Mouse (Mus musculus): ENCODE data around the gene Tcp10b.
"Not testable (repeated sequence)": the region's sequence is repeated elsewhere in the genome, so short reads cannot be mapped to it uniquely, and the experiment has no call there.

The Tcp10b gene

DNA sequence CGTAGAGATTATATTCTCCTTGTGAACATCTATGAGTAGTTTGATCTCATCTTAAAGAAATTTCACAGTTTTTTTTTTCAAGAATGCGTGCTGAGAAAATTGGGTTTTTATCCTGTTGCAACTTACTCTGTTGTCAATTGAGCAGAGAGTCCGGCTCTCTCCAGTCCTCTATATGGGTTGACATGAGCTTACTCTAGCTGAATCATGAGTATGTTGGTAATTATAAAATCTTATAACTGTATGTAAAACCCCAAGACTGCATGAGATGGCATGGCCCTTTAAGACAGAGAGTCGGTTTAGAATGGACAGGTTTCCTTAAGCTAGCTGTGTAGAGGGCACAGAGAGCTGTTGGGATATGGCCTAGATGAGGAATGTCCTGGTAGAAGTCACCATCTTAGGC lies at the start of gene Tcp10b:
Tcp10b (plus strand) TSS at position 301 of the 400 bp plus-strand sequence.
- not testable (repeated sequence) for DNase-seq (ENCODE audit: low spot score in 2 of 2)

GRCm38 (mm10) chr17:13013316-13013715 lies 47.6 kb upstream of the Tcp10b start:
- DNase-seq (ENCODE audit: low spot score in 2 of 2): no peak

GRCm38 (mm10) chr17:13036627-13037192 lies 24.2 kb upstream of the Tcp10b start:
- not testable (repeated sequence) for DNase-seq (ENCODE audit: low spot score in 2 of 2)

DNA sequence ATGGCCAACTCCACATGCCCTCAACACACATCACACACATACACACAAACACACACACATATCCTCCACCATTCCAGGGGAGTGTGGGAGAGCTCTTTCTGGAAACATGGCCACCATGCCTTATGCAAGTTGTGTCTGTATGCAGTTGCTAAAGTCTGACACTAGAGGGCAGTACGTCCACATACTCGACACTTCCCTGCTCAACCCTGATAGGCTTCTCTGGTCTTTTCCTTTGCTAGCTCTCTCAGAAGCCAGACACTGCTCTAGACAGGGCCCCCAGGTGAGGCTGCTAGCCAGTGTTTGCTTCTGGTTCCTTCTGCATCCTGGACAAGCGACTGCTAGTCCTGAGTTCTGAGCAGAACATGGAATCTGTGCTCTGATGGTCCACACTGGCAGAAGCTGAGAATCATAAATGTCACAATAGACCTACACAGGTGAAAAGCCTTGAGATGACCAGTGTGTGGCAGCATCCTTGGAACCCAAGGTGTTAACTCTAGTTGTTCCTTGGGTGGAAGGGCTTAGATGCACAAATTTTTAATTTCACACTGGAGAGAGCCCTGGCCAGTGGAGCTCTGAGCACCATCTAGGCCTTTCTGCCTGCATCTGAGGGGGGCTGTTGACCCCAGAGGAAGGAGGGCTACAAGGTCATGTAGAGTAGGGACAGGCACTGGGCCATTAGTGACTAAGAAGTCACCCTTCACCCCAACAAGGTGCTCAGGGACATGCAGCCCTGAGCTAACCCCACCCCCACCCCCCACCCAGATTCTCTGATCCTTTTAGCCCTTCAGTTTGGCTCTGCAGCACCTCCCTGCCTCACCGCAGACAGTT lies 16.8 kb upstream of the Tcp10b start:
- DNase-seq (ENCODE audit: low spot score in 2 of 2): peak; percentile 19 to 37

GRCm38 (mm10) chr17:13052124-13052813 lies 8.6 kb upstream of the Tcp10b start, which contains the start of gene Gpr31b:
Gene Gpr31b, minus strand, starts transcription at chr17:13052296.
- not testable (repeated sequence) for DNase-seq (ENCODE audit: low spot score in 2 of 2)

DNA sequence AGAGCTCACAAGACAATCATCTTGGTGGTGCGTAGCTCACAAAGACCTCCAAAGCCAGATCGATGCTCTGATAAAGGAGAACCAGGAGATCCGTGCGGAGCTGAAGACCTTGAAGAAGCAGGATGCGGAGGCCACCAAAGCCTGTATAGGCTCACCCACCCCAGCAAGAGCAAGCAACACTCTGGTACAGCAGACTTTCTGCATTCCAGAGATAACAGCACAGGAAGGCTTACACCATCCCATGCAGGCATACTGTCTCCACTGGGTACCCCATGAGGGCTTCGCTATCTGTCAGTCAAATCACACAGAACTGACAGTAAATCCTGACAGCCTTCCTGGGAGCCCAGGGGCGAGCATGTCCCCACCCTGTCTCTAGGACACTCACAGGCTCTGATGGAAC lies 2.0 kb downstream of the Tcp10b start:
- DNase-seq (ENCODE audit: low spot score in 2 of 2): not testable (repeated sequence)

GRCm38 (mm10) chr17:13067864-13068385 lies 7.0 kb downstream of the Tcp10b start:
- DNase-seq (ENCODE audit: low spot score in 2 of 2): not testable (repeated sequence)

GRCm38 (mm10) chr17:13069227-13069626 lies 8.3 kb downstream of the Tcp10b start:
- DNase-seq (ENCODE audit: low spot score in 2 of 2): not testable (repeated sequence)

- DNase-seq (ENCODE audit: low spot score in 2 of 2): not testable (repeated sequence)
Measured at GRCm38 (mm10) chr17:13091510-13091909, 30.6 kb downstream of the Tcp10b start.

GRCm38 (mm10) chr17:13092100-13092764 lies 31.3 kb downstream of the Tcp10b start:
- DNase-seq (ENCODE audit: low spot score in 2 of 2): not testable (repeated sequence)

GRCm38 (mm10) chr17:13092960-13093359 lies 32.1 kb downstream of the Tcp10b start:
- not testable (repeated sequence) for DNase-seq (ENCODE audit: low spot score in 2 of 2)

DNA sequence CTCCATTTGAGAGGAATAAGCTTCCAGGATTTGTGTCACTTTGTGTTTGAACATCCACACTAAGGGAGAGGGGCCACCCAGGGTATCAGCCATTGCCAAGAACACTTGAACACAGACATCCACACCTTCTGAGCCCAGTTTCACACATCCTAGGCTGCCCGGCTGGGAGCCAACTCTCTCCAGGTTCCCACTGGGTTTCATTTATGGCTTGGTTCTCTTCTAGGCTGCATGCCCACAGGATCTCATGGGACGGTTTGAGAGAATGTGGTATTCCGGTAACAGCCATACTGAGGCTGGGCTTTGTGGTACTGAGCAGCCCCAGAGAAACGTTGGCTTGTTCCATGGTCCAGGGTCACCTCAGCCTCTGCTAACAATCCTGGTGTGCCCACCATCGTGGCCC lies 45.7 kb downstream of the Tcp10b start:
- peak in 1 of 2 experiments; percentile 19 for DNase-seq (ENCODE audit: low spot score in 2 of 2)

- not testable (repeated sequence) for DNase-seq (ENCODE audit: low spot score in 2 of 2)
Measured at GRCm38 (mm10) chr17:13112504-13113291, 51.8 kb downstream of the Tcp10b start.

DNA sequence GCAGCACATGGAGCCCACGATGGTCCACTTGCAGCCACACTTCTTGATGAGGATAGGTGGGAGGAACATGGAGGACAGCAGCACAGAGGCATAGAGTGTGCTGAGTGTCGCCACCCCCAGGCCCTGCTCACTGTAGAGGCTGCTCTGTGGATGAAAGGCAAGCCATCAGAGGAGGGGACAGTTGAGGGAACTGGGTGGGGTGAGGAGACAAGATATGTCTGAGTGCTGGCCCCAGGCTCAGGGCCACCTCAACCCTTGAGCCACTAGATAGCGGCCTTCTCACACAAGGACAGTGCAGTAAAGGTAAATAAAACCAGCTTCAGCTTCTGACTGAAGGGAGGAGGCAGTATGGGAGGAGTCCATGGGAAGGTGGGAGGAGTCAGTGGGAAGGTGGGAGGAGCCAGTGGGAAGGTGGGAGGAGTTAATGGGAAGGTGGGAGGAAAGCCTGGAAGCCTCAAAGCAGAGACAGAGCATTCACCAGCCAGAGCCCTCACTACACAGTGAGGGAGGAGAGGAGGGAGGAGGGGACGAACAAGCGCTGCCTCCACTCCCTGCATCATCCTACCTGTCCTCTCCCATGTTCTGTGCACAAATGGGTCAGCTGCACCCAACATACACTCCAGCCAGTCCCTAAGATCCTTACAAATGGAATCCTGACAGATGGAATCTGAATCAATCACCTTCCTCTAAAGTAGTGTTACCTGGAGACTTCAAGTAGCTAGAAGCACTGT lies 62.6 kb downstream of the Tcp10b start:
- not testable (repeated sequence) for DNase-seq (ENCODE audit: low spot score in 2 of 2)

GRCm38 (mm10) chr17:13124241-13124640 lies 63.3 kb downstream of the Tcp10b start:
- DNase-seq (ENCODE audit: low spot score in 2 of 2): not testable (repeated sequence)

GRCm38 (mm10) chr17:13129324-13129723 lies 68.4 kb downstream of the Tcp10b start:
- DNase-seq (ENCODE audit: low spot score in 2 of 2): not testable (repeated sequence)

DNA sequence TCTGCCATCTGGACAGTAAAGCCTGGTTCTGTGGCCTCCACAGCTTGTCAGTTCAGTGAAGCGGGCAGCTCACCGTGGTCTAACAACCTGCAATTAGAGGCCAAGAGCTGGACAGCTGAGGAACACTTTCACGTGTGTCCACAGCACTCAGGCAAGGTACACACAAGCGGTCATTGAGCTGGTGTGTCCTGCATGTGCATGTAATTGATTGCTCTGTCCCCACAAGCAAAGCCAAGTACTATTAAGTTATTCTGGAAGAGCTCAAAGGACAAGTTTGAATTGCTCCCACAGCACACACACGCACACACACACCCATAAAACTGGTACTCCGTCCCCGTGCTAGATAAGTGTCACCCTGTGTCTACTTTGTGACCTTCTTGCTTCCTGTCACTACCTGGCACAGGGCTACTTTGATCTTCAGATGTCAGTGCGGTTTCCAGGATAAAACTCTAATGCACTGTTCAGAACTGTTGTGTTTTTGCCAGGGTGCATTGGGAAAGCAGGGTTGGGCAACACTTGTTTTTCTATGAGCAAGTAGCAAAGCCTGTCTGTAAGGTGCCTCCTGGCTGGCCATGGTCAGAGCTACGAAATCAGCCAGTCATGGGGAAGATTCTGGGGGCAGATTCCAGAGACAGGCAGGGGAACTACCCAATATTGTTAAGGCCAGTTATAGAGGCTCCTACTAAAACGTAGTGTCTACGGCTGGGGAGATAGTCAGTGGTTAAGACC lies 69.0 kb downstream of the Tcp10b start:
- not testable (repeated sequence) for DNase-seq (ENCODE audit: low spot score in 2 of 2)

- DNase-seq (ENCODE audit: low spot score in 2 of 2): not testable (repeated sequence)
Measured at GRCm38 (mm10) chr17:13131710-13132109, 70.8 kb downstream of the Tcp10b start, which contains the start of gene Unc93a. Gene Unc93a, minus strand, starts transcription at chr17:13131810.

Measured in urinary bladder, postnatal 36 days (tissue).